Mouse (Mus musculus): ENCODE results near the gene Grin2d. TPM values are rescaled to one million over a fixed set of nuclear protein-coding genes. Genes with fewer than 3 reads are reported as not detected.

Grin2d gene
- total and polyA plus RNA-seq, 2 experiments from 2014 or later = 4.4 to 37.8 TPM

DNA sequence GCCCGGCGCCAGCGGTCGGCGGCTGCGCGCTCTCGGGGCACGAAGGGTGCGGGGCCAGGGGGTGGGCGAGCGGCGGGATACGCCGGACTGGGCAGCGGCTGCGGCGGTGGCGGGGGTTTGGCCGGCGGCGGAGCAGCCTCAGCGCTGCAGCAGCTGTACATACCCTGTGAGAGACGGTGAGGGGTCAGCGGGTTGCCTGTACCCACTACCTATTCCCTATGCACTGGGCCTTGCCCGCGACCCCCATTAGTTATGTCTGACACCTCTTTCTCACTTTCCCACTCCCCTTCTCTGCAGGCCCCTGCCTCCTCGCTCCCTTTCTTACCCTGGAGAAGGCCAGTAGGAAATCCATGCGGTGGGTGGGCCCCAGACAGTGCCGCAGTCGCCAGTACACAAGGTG is 44.3 kb downstream of the Grin2d start:
- Histone ChIP-seq H3K27me3 (ENCODE audit: insufficient read depth, low read length) (peaks cover 21% of the 10 kb centered on the region), H3K9ac (replicated peaks; ENCODE audit: low read length) (no peak overlapping the region), H3K4me2 (ENCODE audit: low read depth, low read length) (peak overlapping the region; percentile 36; the same call in 1 of the 2 replicates), H3K27ac (no peak overlapping the region), H3K4me3 (ENCODE audit: low read length) (peak overlapping the region; percentile 20), H3K9me3 (ENCODE audit: low read length) (no peaks in the 10 kb centered on the region), H3K4me1 (ENCODE audit: insufficient read depth, low read length) (0 out of 2 replicates have a peak, but pooled peaks cover 4% of the 10 kb centered on the region), H3K36me3 (ENCODE audit: insufficient read depth, low read length) (no peaks in the 10 kb centered on the region; the same call in 1 of the 2 replicates)
- DNase-seq (ENCODE audit: low spot score) (no peak), ATAC-seq (no peak)
- TF ChIP-seq CTCF (IDR thresholded peaks at IDR 0.05; ENCODE audit: low read depth) = no peak
- 12% methylated on average over 26 of the region's 31 CpGs for WGBS

DNA sequence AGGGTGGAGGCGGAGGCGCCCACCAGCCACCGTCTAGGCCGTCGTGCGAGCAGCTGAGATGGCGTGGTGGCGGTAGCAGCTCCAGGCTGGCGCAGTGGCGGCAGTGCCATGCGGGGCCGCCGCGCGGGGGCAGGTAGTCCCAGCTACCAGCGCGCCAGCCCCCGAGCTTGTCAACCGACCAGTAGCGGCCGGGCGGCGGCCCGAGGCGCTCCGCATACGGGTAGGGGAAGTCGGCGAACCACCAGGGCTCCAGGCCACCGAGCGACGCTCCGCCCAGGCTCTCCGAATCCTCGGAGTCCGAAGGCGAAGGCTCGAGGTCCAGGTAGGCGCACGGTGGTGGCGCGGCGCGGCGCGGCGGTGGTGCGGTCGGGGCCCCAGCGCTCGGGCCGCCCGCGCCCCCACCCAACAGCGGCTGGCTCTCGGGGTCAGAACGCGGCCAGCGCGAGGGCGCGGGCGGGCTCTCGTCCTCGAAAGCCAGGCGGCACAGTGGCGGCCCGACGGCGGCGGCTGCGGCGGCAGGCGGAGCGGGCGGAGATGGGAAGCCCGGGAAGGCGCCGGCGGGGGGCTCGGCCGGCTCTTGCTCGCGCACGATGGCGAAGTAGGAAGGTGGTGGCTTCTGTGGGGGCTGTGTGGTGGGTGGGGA is 44.9 kb downstream of the Grin2d start:
- peak overlapping the region; percentile 36 for H3K4me2 ChIP-seq (ENCODE audit: low read depth, low read length)
- H3K9ac ChIP-seq (replicated peaks; ENCODE audit: low read length) = no peak overlapping the region; the same call in 1 of the 2 replicates
- 0 out of 2 replicates have a peak, but pooled peaks cover 4% of the 10 kb centered on the region for H3K4me1 ChIP-seq (ENCODE audit: insufficient read depth, low read length)
- no peak for TF ChIP-seq CTCF (IDR thresholded peaks at IDR 0.05; ENCODE audit: low read depth)
- peaks cover 21% of the 10 kb centered on the region for H3K27me3 ChIP-seq (ENCODE audit: insufficient read depth, low read length)
- DNase-seq (ENCODE audit: low spot score) (no peak), ATAC-seq (no peak)
- 8% methylated on average over 56 of the region's 86 CpGs for WGBS
- H3K27ac ChIP-seq = no peak overlapping the region; the same call in 1 of the 2 replicates
- peak overlapping the region; percentile 20 for H3K4me3 ChIP-seq (ENCODE audit: low read length)
- H3K36me3 ChIP-seq (ENCODE audit: insufficient read depth, low read length) = peaks cover 4% of the 10 kb centered on the region; the same call in 1 of the 2 replicates
- no peaks in the 10 kb centered on the region for H3K9me3 ChIP-seq (ENCODE audit: low read length)

DNA sequence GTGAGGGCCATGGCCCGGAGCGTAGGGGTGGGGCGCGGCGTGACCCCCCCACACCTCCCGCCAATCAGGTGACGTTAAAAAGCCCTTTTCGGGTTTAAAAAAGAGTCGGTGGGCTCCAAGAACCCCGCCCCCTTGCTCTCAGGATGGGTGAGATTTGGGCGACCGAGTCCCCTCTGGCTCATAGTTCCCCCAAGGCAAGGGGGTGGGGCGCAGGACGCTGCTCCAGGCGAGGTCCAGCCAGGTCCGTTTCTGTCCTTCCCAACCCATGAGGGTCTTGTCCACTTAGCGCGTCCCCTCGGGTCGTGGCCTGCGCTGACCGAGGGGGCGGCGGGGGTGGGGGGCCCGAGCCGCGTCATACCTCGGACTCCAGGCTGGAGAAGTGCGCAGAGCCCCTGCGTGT is 45.8 kb downstream of the Grin2d start:
- 16% methylated on average over 29 of the region's 30 CpGs for WGBS
- DNase-seq (ENCODE audit: low spot score) (no peak), ATAC-seq (no peak)

DNA sequence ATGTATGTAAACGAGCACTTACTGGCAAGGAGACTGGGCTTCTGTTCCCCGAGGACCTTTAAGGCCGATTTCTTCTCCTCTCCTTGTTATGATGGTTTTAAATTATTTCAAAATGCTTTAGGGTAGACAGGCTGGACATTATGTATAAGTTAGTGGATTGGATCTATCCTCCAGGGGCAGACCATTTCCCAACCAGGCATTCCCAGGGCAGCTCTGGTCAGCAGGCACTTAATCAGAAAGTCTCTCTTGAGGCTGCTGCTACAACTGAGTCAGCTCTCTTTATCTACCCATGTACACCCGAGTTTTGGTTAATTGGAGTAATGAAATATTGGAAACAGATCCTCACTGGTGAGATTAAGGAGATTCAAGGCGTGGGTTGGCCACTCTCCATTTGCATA is 47.1 kb downstream of the Grin2d start:
- Histone ChIP-seq H3K9ac (replicated peaks; ENCODE audit: low read length) (peak overlapping the region; percentile 57), H3K36me3 (ENCODE audit: insufficient read depth, low read length) (peaks cover 24% of the 10 kb centered on the region), H3K27me3 (ENCODE audit: insufficient read depth, low read length) (peaks cover 21% of the 10 kb centered on the region), H3K9me3 (ENCODE audit: low read length) (no peaks in the 10 kb centered on the region), H3K27ac (peak overlapping the region; percentile 74), H3K4me2 (ENCODE audit: low read depth, low read length) (peak overlapping the region; percentile 90), H3K4me3 (ENCODE audit: low read length) (peak overlapping the region; percentile 70), H3K4me1 (ENCODE audit: insufficient read depth, low read length) (0 out of 2 replicates have a peak, but pooled peaks cover 4% of the 10 kb centered on the region)
- no peak for TF ChIP-seq CTCF (IDR thresholded peaks at IDR 0.05; ENCODE audit: low read depth)
- ATAC-seq (peak; percentile 10; the same call in 1 of the 2 replicates), DNase-seq (ENCODE audit: low spot score) (no peak)
- 21% methylated on average over 5 of the region's 5 CpGs for WGBS

More for the DNA sequence above, 45.8 kb downstream of the Grin2d start:
- no peak for TF ChIP-seq CTCF (IDR thresholded peaks at IDR 0.05; ENCODE audit: low read depth)
- Histone ChIP-seq H3K4me2 (ENCODE audit: low read depth, low read length) (peak overlapping the region; percentile 36; the same call in 1 of the 2 replicates), H3K27me3 (ENCODE audit: insufficient read depth, low read length) (peaks cover 21% of the 10 kb centered on the region), H3K9ac (replicated peaks; ENCODE audit: low read length) (no peak overlapping the region), H3K36me3 (ENCODE audit: insufficient read depth, low read length) (peaks cover 12% of the 10 kb centered on the region), H3K9me3 (ENCODE audit: low read length) (no peaks in the 10 kb centered on the region), H3K4me1 (ENCODE audit: insufficient read depth, low read length) (0 out of 2 replicates have a peak, but pooled peaks cover 4% of the 10 kb centered on the region), H3K27ac (no peak overlapping the region; the same call in 1 of the 2 replicates), H3K4me3 (ENCODE audit: low read length) (peak overlapping the region; percentile 20; the same call in 1 of the 2 replicates)

DNA sequence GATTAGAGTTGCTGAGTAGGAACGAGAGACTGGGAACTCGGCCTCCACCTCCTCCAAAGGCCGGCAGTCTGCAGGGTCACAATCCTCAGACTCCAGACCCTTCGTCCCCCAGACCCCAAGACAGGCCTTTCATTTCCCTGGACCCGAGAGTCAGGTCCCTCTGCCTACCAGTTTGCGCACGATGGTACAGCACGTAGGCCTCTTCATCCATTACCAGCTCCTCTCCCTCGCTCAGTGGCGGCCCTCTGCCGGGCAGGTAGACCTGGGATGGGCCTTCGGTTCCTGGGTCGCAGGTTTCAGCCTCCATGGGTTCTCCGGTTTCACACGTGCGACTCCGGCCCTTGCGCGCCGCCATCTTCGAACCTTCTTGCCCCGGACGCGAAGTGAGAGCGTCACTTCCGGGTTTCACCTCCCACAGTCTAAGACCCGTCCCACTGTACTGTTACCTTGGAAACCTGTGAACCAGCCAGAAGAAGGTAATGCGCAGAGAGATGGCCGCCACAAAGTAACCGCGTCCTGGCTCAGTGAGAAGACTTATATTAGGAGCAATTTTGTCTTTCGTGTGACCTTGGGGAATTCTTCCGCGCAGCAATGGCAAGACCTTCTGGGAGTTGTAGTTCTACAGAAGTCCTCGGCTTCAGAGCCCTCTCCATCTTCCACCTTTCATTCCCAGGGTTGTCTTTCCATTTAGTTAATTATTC is 47.6 kb downstream of the Grin2d start, which contains the start of gene Grwd1:
Gene Grwd1, minus strand, starts transcription at position 518 of the 701 bp plus-strand sequence.
- ATAC-seq = peak; percentile 93
- under 1% methylated on average over 35 of the region's 35 CpGs for WGBS
- peak within 1 kb of the TSS; percentile 74 for H3K27ac ChIP-seq

DNA sequence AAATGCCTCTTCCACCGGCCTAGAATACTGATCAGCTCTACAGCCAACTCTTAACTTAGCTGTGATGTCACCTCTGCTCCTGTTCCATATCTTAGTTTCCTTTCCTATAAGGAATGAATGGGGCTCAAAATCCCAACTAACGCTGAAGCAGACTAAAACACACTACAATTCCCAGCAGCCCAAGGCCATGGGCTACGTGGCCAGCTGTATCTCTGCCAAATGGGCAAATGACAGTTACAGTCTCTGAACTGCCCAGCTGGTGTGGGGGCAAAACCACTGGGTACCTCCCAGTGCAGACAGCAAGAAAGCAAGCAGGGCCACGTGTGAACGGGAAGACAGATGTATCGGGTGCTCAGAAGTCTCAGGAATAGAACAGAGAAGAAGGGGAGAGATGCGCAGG is 51.5 kb downstream of the Grin2d start:
- no peak for DNase-seq (ENCODE audit: low spot score)
- no peaks in the 10 kb centered on the region for H3K9me3 ChIP-seq (ENCODE audit: low read length)
- 0 out of 2 replicates have a peak, but pooled peaks cover 4% of the 10 kb centered on the region for H3K4me1 ChIP-seq (ENCODE audit: insufficient read depth, low read length)
- no peak overlapping the region for H3K4me2 ChIP-seq (ENCODE audit: low read depth, low read length)
- H3K36me3 ChIP-seq (ENCODE audit: insufficient read depth, low read length) = peaks cover 42% of the 10 kb centered on the region
- no peak for ATAC-seq
- no peaks in the 10 kb centered on the region for H3K27me3 ChIP-seq (ENCODE audit: insufficient read depth, low read length)
- TF ChIP-seq CTCF (IDR thresholded peaks at IDR 0.05; ENCODE audit: low read depth) = no peak
- no peak overlapping the region for H3K27ac ChIP-seq
- WGBS = 89% methylated on average over 7 of the region's 7 CpGs
- H3K9ac ChIP-seq (replicated peaks; ENCODE audit: low read length) = no peak overlapping the region
- H3K4me3 ChIP-seq (ENCODE audit: low read length) = no peak overlapping the region

More for the DNA sequence above, 47.6 kb downstream of the Grin2d start, which contains the start of gene Grwd1:
- peaks cover 19% of the 10 kb centered on the region for H3K27me3 ChIP-seq (ENCODE audit: insufficient read depth, low read length)
- DNase-seq (ENCODE audit: low spot score) = peak; percentile 96
- H3K36me3 ChIP-seq (ENCODE audit: insufficient read depth, low read length) = peaks cover 30% of the 10 kb centered on the region
- H3K9ac ChIP-seq (replicated peaks; ENCODE audit: low read length) = peak within 1 kb of the TSS; percentile 57
- TF ChIP-seq CTCF (IDR thresholded peaks at IDR 0.05; ENCODE audit: low read depth) = no peak
- H3K4me1 ChIP-seq (ENCODE audit: insufficient read depth, low read length) = 0 out of 2 replicates have a peak, but pooled peaks cover 4% of the 10 kb centered on the region
- peak within 1 kb of the TSS; percentile 70 for H3K4me3 ChIP-seq (ENCODE audit: low read length)
- H3K4me2 ChIP-seq (ENCODE audit: low read depth, low read length) = peak within 1 kb of the TSS; percentile 90
- H3K9me3 ChIP-seq (ENCODE audit: low read length) = no peaks in the 10 kb centered on the region

Measured in hindbrain, postnatal 0 days (tissue).